Mouse (Mus musculus) limb, embryonic 11.5 days (tissue): ENCODE results near the gene Plekhg2. TPM values are rescaled to one million over a fixed set of nuclear protein-coding genes. Genes with fewer than 3 reads are reported as not detected.

Experiments
- ATAC-seq: fragments of 200-750 bp; cut with Nextera tagmentation; 2 replicates; pipeline ENCODE4 v1.8.0; 2017; ENCODE audit warnings: low read depth; ENCODE audit not compliant: insufficient number of reproducible peaks, low FRiP score, low TSS enrichment
- DNase-seq: peaks from one replicate; pipeline ENCODE4 v3.0.0-alpha.2; 2015; ENCODE audit warnings: low spot score
- H3K27ac ChIP-seq: fragments of 300-500 bp; sonication (generic); replicated peaks from 2 replicates; pipeline ENCODE4 v1.5.1; 2014; ENCODE audit warnings: low read depth, mild to moderate bottlenecking, low read length
- H3K27me3 ChIP-seq: fragments of 300-500 bp; sonication (generic); 2 replicates; pipeline ENCODE4 v1.6.1; 2014; ENCODE audit warnings: mild to moderate bottlenecking, low read length, mixed read lengths; ENCODE audit not compliant: control insufficient read depth, insufficient read depth
- H3K36me3 ChIP-seq: fragments of 300-500 bp; sonication (generic); 2 replicates; pipeline ENCODE4 v1.6.1; 2014; ENCODE audit warnings: mild to moderate bottlenecking, low read length, moderate library complexity, mixed read lengths; ENCODE audit not compliant: control insufficient read depth, insufficient read depth
- H3K4me1 ChIP-seq: fragments of 300-500 bp; sonication (generic); 2 replicates; pipeline ENCODE4 v1.6.1; 2014; ENCODE audit warnings: low read length, mixed read lengths; ENCODE audit not compliant: control insufficient read depth, insufficient read depth
- H3K4me2 ChIP-seq: fragments of 300-500 bp; sonication (generic); 2 replicates; pipeline ENCODE4 v1.6.1; 2014; ENCODE audit warnings: low read depth, mild to moderate bottlenecking, moderate library complexity; ENCODE audit not compliant: severe bottlenecking
- H3K4me3 ChIP-seq: fragments of 300-500 bp; sonication (generic); 2 replicates; pipeline ENCODE4 v1.5.1; 2014; ENCODE audit warnings: low read depth, low read length
- H3K9ac ChIP-seq: fragments of 300-500 bp; sonication (generic); 2 replicates; pipeline ENCODE4 v1.6.1; 2014; ENCODE audit warnings: mild to moderate bottlenecking, low read length
- H3K9me3 ChIP-seq: fragments of 300-500 bp; sonication (generic); 2 replicates; pipeline ENCODE4 v1.6.1; 2016; ENCODE audit warnings: low read length; ENCODE audit not compliant: control insufficient read depth
- WGBS: fragments of 180-500 bp; shearing (Covaris S2); extraction: QIAGEN DNeasy Blood & Tissue Kit; methylation state at CpG from one replicate; pipeline ENCODE4 v1.1.7; 2014; 5-methylcytosine and 5-hydroxymethylcytosine counted together
- polyA plus RNA-seq: library from polyadenylated mRNA; unstranded; fragments of >200 nt; fragmentation: Nextera tagmentation; extraction: Ambion mirVana; gene quantifications from 2 replicates; pipeline ENCODE4 v1.2.1, GENCODE M21; 2014

The Plekhg2 gene
- polyA plus RNA-seq, 1 experiment from 2014 or later: 73.2 TPM

GRCm38 (mm10) chr7:28375176-28375921 is 3.0 kb upstream of the Plekhg2 start:
- H3K27ac ChIP-seq: peak overlapping the region; percentile 96
- WGBS: 2% methylated on average over 29 of the region's 36 CpGs
- no peaks in the 10 kb centered on the region for H3K36me3 ChIP-seq
- ATAC-seq: peak; percentile 45
- H3K9me3 ChIP-seq: no peaks in the 10 kb centered on the region
- peak overlapping the region; percentile 57 for H3K9ac ChIP-seq
- H3K27me3 ChIP-seq: no peaks in the 10 kb centered on the region
- peak overlapping the region; percentile 74 for H3K4me2 ChIP-seq
- peak; percentile 93 for DNase-seq
- peak overlapping the region; percentile 30 for H3K4me3 ChIP-seq
- peaks cover 33% of the 10 kb centered on the region for H3K4me1 ChIP-seq

GRCm38 (mm10) chr7:28374647-28375046 is 2.2 kb upstream of the Plekhg2 start:
- no peak for DNase-seq
- Histone ChIP-seq H3K4me3 (no peak overlapping the region; the same call in 1 of the 2 replicates), H3K9ac (peak overlapping the region; percentile 57; the same call in 1 of the 2 replicates), H3K4me2 (peak overlapping the region; percentile 74; the same call in 1 of the 2 replicates), H3K9me3 (no peaks in the 10 kb centered on the region), H3K27ac (peak overlapping the region; percentile 96), H3K27me3 (no peaks in the 10 kb centered on the region), H3K36me3 (no peaks in the 10 kb centered on the region), H3K4me1 (peaks cover 34% of the 10 kb centered on the region)
- ATAC-seq: no peak
- WGBS: 81% methylated on average over 10 of the region's 10 CpGs

GRCm38 (mm10) chr7:28373891-28374495 is 1.6 kb upstream of the Plekhg2 start:
- H3K4me3 ChIP-seq: no peak overlapping the region
- no peak overlapping the region for H3K9ac ChIP-seq
- H3K27ac ChIP-seq: no peak overlapping the region
- no peak overlapping the region for H3K4me2 ChIP-seq
- no peaks in the 10 kb centered on the region for H3K27me3 ChIP-seq
- H3K36me3 ChIP-seq: no peaks in the 10 kb centered on the region
- ATAC-seq: no peak
- peaks cover 30% of the 10 kb centered on the region for H3K4me1 ChIP-seq
- WGBS: 81% methylated on average over 7 of the region's 7 CpGs
- DNase-seq: no peak
- H3K9me3 ChIP-seq: no peaks in the 10 kb centered on the region

- ATAC-seq (peak; percentile 7; the same call in 1 of the 2 replicates), DNase-seq (peak; percentile 87)
- Histone ChIP-seq H3K4me3 (peak overlapping the region; percentile 81), H3K4me2 (peak overlapping the region; percentile 47), H3K9me3 (no peaks in the 10 kb centered on the region), H3K4me1 (peaks cover 23% of the 10 kb centered on the region), H3K9ac (peak overlapping the region; percentile 52), H3K27ac (0 out of 2 replicates have a peak overlapping the region, but pooled peaks have one; percentile 47), H3K27me3 (no peaks in the 10 kb centered on the region), H3K36me3 (no peaks in the 10 kb centered on the region; the same call in 1 of the 2 replicates)
- under 1% methylated on average over 9 of the region's 9 CpGs for WGBS
Observed at GRCm38 (mm10) chr7:28373131-28373581, 757 bp upstream of the Plekhg2 start.

GRCm38 (mm10) chr7:28371514-28371989 is 847 bp downstream of the Plekhg2 start:
- DNase-seq (peak; percentile 80), ATAC-seq (no peak)
- peak overlapping the region; percentile 81 for H3K4me3 ChIP-seq
- H3K27ac ChIP-seq: peak overlapping the region; percentile 94
- no peaks in the 10 kb centered on the region for H3K27me3 ChIP-seq
- 1% methylated on average over 43 of the region's 43 CpGs for WGBS
- H3K4me2 ChIP-seq: peak overlapping the region; percentile 95
- H3K9me3 ChIP-seq: no peaks in the 10 kb centered on the region
- peaks cover 12% of the 10 kb centered on the region; the same call in 1 of the 2 replicates for H3K36me3 ChIP-seq
- peaks cover 15% of the 10 kb centered on the region for H3K4me1 ChIP-seq
- H3K9ac ChIP-seq: peak overlapping the region; percentile 96

- H3K9ac ChIP-seq: peak overlapping the region; percentile 96
- peak overlapping the region; percentile 81 for H3K4me3 ChIP-seq
- peaks cover 11% of the 10 kb centered on the region for H3K4me1 ChIP-seq
- H3K27me3 ChIP-seq: no peaks in the 10 kb centered on the region
- peak overlapping the region; percentile 94; the same call in 1 of the 2 replicates for H3K27ac ChIP-seq
- ATAC-seq (no peak), DNase-seq (no peak)
- WGBS: 7% methylated on average over 11 of the region's 11 CpGs
- no peaks in the 10 kb centered on the region for H3K9me3 ChIP-seq
- H3K4me2 ChIP-seq: peak overlapping the region; percentile 95
- H3K36me3 ChIP-seq: peaks cover 14% of the 10 kb centered on the region; the same call in 1 of the 2 replicates
Observed at GRCm38 (mm10) chr7:28370977-28371513, 1.4 kb downstream of the Plekhg2 start.

- no peak overlapping the region for H3K9ac ChIP-seq
- no peaks in the 10 kb centered on the region for H3K27me3 ChIP-seq
- peak overlapping the region; percentile 81; the same call in 1 of the 2 replicates for H3K4me3 ChIP-seq
- H3K27ac ChIP-seq: no peak overlapping the region
- DNase-seq: no peak
- 94% methylated on average over 14 of the region's 14 CpGs for WGBS
- no peaks in the 10 kb centered on the region for H3K9me3 ChIP-seq
- H3K36me3 ChIP-seq: peaks cover 16% of the 10 kb centered on the region
- no peak for ATAC-seq
- H3K4me2 ChIP-seq: peak overlapping the region; percentile 95
- H3K4me1 ChIP-seq: peaks cover 11% of the 10 kb centered on the region
Observed at GRCm38 (mm10) chr7:28370051-28370450, 2.3 kb downstream of the Plekhg2 start.

GRCm38 (mm10) chr7:28368276-28368920 is 4.0 kb downstream of the Plekhg2 start:
- H3K9ac ChIP-seq: no peak overlapping the region
- WGBS: 92% methylated on average over 16 of the region's 16 CpGs
- no peak overlapping the region for H3K4me2 ChIP-seq
- H3K4me1 ChIP-seq: peaks cover 11% of the 10 kb centered on the region
- H3K4me3 ChIP-seq: no peak overlapping the region
- DNase-seq (no peak), ATAC-seq (no peak)
- H3K27me3 ChIP-seq: no peaks in the 10 kb centered on the region
- no peaks in the 10 kb centered on the region for H3K9me3 ChIP-seq
- H3K27ac ChIP-seq: no peak overlapping the region
- H3K36me3 ChIP-seq: peaks cover 26% of the 10 kb centered on the region
